ENCODE assay signal across 8 mouse cellular contexts in the genomic region with DNA sequence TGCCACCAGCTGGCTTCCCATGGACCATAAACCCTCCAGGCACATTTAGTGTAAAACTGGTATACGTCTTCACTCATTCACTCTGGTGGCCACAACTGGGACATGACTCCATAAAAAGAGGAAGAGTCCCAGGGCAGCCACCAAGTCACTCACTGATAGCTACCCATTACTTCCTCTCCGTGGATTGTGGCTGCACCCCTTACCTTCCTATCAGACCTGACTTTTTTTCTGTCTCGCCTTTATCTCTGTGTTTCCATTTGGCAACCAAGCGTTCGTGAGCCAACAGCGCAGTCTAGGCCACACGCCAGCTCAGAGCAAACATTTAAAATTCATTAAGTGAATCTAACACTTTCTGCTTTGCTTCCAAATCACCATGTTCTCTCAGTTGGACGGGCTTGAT. TPM values are rescaled to one million over a fixed set of nuclear protein-coding genes. Genes with fewer than 3 reads are reported as not detected.
A peak's percentile ranks its signal among the peaks of the same experiment; 100 is the strongest.
DNase-seq lines count a peak whose midpoint lies in the region; ATAC-seq and TF ChIP-seq lines count a peak whose summit lies in the region.
"Had no signal": no experiment of that assay in that cellular context is flagged by ENCODE, and none has a peak within 500 bp of the region (broad histone marks: within the 10 kb centered on the region; RNA-seq: fewer than 3 reads in every experiment).

No protein-coding gene starts in this region.

- 53% methylated on average over 8 of the region's 8 CpGs for WGBS in lung, postnatal 0 days

- no peak for TF ChIP-seq EP300 in lung, postnatal 0 days (IDR thresholded peaks at IDR 0.05)

- H3K4me1 ChIP-seq in lung, postnatal 0 days (ENCODE audit: insufficient read depth, low read depth, low read length) = no peaks in the 10 kb centered on the region

- no peaks in the 10 kb centered on the region for H3K36me3 ChIP-seq in lung, postnatal 0 days (ENCODE audit: insufficient read depth, low read length)
- no peaks in the 10 kb centered on the region for H3K36me3 ChIP-seq in splenic B cell, adult 2 months (ENCODE audit: control insufficient read depth, insufficient read depth, low read length, poor library complexity, severe bottlenecking)

- DNase-seq in spleen, adult 12 weeks (ENCODE audit: low spot score) = peak; percentile 8
- DNase-seq in spleen, postnatal 14 days (ENCODE audit: low spot score in 2 of 2) = no peak
- peak; percentile 56 for DNase-seq in layer of hippocampus, adult 11-12 months (ENCODE audit: low spot score)
- peak; percentile 40 for DNase-seq in lung, postnatal 0 days (ENCODE audit: low spot score)
- peak; percentile 70 for DNase-seq in splenic B cell, adult 2 months (ENCODE audit: low read depth, low spot score)
- no peak for DNase-seq in adipocyte (ENCODE audit: low spot score)

- no peak for ATAC-seq in lung, postnatal 0 days
- no peak for ATAC-seq in cerebellum, adult (ENCODE audit: insufficient number of reproducible peaks, low FRiP score, low TSS enrichment)

- H3K4me2 ChIP-seq in lung, postnatal 0 days (replicated peaks; ENCODE audit: low read depth, low read length) = no peak overlapping the region

- H3K9me3 ChIP-seq in lung, postnatal 0 days (ENCODE audit: low read length) = no peaks in the 10 kb centered on the region

- H3K4me3 ChIP-seq in lung, postnatal 0 days (ENCODE audit: low read depth, low read length) = no peak overlapping the region
- H3K4me3 ChIP-seq: myocyte had no signal

- no peak overlapping the region for H3K27ac ChIP-seq in lung, postnatal 0 days (ENCODE audit: low read length)

- H3K27me3 ChIP-seq in lung, postnatal 0 days (replicated peaks; ENCODE audit: insufficient read depth, low read length) = no peaks in the 10 kb centered on the region
- no peaks in the 10 kb centered on the region for H3K27me3 ChIP-seq in splenic B cell, adult 2 months (ENCODE audit: control insufficient read depth, insufficient read depth, low read length, poor library complexity, severe bottlenecking)

- no peak overlapping the region for H3K9ac ChIP-seq in lung, postnatal 0 days (replicated peaks; ENCODE audit: low read depth)

- TF ChIP-seq CTCF in lung, postnatal 0 days (IDR thresholded peaks at IDR 0.05) = no peak

RNA-seq across cellular contexts. Expression of gene Slc44a1, which starts 53.9 kb away (rescaled TPM):
- polyA plus RNA-seq in lung, postnatal 0 days (2015; fragmentation: Nextera tagmentation; extraction: Ambion mirVana) = 30.4 and 31.7 TPM in 2 replicates

Comparison
In these comparisons a context has a peak if more than half of its experiments do, and no peak if none do; other contexts are left out.
1. DNase-seq: peak in spleen, adult 12 weeks (single experiment), layer of hippocampus, adult 11-12 months (single experiment), lung, postnatal 0 days (single experiment) and splenic B cell, adult 2 months (single experiment); none in spleen, postnatal 14 days (0 of 2) and adipocyte (single experiment).